8 mouse cellular contexts compared by ENCODE assay signal in genomic region chr4:122870027-122870426, GRCm38 (mm10). TPM values are rescaled to one million over a fixed set of nuclear protein-coding genes. Genes with fewer than 3 reads are reported as not detected.
A peak's percentile ranks its signal among the peaks of the same experiment; 100 is the strongest.
DNase-seq lines count a peak whose midpoint lies in the region; ATAC-seq and TF ChIP-seq lines count a peak whose summit lies in the region.

No protein-coding gene starts in this region.

- no peaks in the 10 kb centered on the region for H3K4me1 ChIP-seq in forebrain, embryonic 11.5 days (replicated peaks; ENCODE audit: control insufficient read depth, insufficient read depth, low read length)

- H3K9ac ChIP-seq in forebrain, embryonic 11.5 days (ENCODE audit: low read length): no peak overlapping the region

- H3K36me3 ChIP-seq in forebrain, embryonic 11.5 days (ENCODE audit: control insufficient read depth, insufficient read depth, low read length): no peaks in the 10 kb centered on the region; the same call in 1 of the 2 replicates

- H3K27ac ChIP-seq in left cerebral cortex, adult 2 months: peak overlapping the region; percentile 74
- H3K27ac ChIP-seq in forebrain, embryonic 11.5 days (ENCODE audit: low read depth, low read length): no peak overlapping the region

- intact Hi-C loops in left cerebral cortex, adult 2 months (cut with DNase I): no loop called here
- intact Hi-C loops in left cerebral cortex, postnatal 36 days (cut with DNase I): no loop called here

- no peaks in the 10 kb centered on the region for H3K9me3 ChIP-seq in forebrain, embryonic 11.5 days (ENCODE audit: control insufficient read depth, low read length)

- H3K4me3 ChIP-seq in left cerebral cortex, adult 2 months: no peak overlapping the region
- no peak overlapping the region for H3K4me3 ChIP-seq in forebrain, embryonic 11.5 days (ENCODE audit: low read depth, low read length)

- peak; percentile 47 for DNase-seq in adrenal gland, postnatal 14 days
- DNase-seq in adrenal gland, adult 8-10 months: no peak
- no peak for DNase-seq in left cerebral cortex, adult 2 months (ENCODE audit: extremely low spot score in 1 of 2, low spot score in 2 of 2)
- no peak for DNase-seq in left cerebral cortex, postnatal 36 days (ENCODE audit: low spot score in 2 of 2)
- DNase-seq in R1 (ENCODE audit: low read depth, low spot score): peak; percentile 36
- DNase-seq in lung, postnatal 14 days: peak; percentile 46
- no peak for DNase-seq in urinary bladder, postnatal 10 days (ENCODE audit: low spot score)
- no peak for DNase-seq in forebrain, embryonic 11.5 days (ENCODE audit: low spot score)

- no peak overlapping the region for H3K4me2 ChIP-seq in forebrain, embryonic 11.5 days (ENCODE audit: low read depth, low read length, severe bottlenecking)

- TF ChIP-seq CTCF in left cerebral cortex, adult 2 months (IDR thresholded peaks at IDR 0.05): peak; percentile 73

- no peak for ATAC-seq in forebrain, embryonic 11.5 days (replicated peaks; ENCODE audit: low FRiP score)

- no peaks in the 10 kb centered on the region for H3K27me3 ChIP-seq in forebrain, embryonic 11.5 days (ENCODE audit: control insufficient read depth, insufficient read depth, low read length)

RNA-seq across cellular contexts. Expression of gene Cap1, which starts 15.8 kb away (rescaled TPM):
- 125 and 139 TPM in 2 replicates for total RNA-seq in adrenal gland, postnatal 14 days (2021)
- 100 to 1,000 TPM; 134 to 181 (median 168) TPM for total RNA-seq in adrenal gland, adult 8-10 months (2022)
- 100 to 1,000 TPM; 260 to 281 TPM for total RNA-seq in left cerebral cortex, adult 2 months (2021)
- 100 to 1,000 TPM; 267 to 277 TPM for total RNA-seq in left cerebral cortex, postnatal 36 days (2021)
- 69.4 and 73.9 TPM in 2 replicates for polyA plus RNA-seq in forebrain, embryonic 11.5 days (2014; fragmentation: Nextera tagmentation; extraction: Ambion mirVana)

RNA-seq across cellular contexts. Expression of gene Ppt1, which starts 34.0 kb away (rescaled TPM):
- total RNA-seq in adrenal gland, postnatal 14 days (2021): 48.6 and 55.9 TPM in 2 replicates
- 100 to 1,000 TPM in 2 of 4 experiments, 10 to 100 TPM in 2; 71.3 to 138 (median 106) TPM for total RNA-seq in adrenal gland, adult 8-10 months (2022)
- total RNA-seq in left cerebral cortex, adult 2 months (2021): 10 to 100 TPM; 97.2 to 97.7 TPM
- total RNA-seq in left cerebral cortex, postnatal 36 days (2021): 10 to 100 TPM; 95.5 to 96.6 TPM
- 76.4 and 81.0 TPM in 2 replicates for polyA plus RNA-seq in forebrain, embryonic 11.5 days (2014; fragmentation: Nextera tagmentation; extraction: Ambion mirVana)

Comparison
In these comparisons a context has a peak if more than half of its experiments do, and no peak if none do; other contexts are left out.
1. DNase-seq: peak in adrenal gland, postnatal 14 days (single experiment), R1 (single experiment) and lung, postnatal 14 days (single experiment); none in adrenal gland, adult 8-10 months (single experiment), left cerebral cortex, adult 2 months (0 of 2), left cerebral cortex, postnatal 36 days (0 of 2), urinary bladder, postnatal 10 days (single experiment) and forebrain, embryonic 11.5 days (single experiment).